Mouse (Mus musculus) E14TG2a.4 (cell line): ENCODE results near the gene Hoxa7.

Experiments
- H3K27me3 ChIP-seq: 2 replicates; pipeline ENCODE4 v1.6.1; 2014; ENCODE audit warnings: low read length, control low read depth; ENCODE audit not compliant: insufficient read depth
- H3K36me3 ChIP-seq: 2 replicates; pipeline ENCODE4 v1.6.1; 2014; ENCODE audit warnings: low read length, control low read depth; ENCODE audit not compliant: insufficient read depth
- H3K4me1 ChIP-seq: replicated peaks from 2 replicates; pipeline ENCODE4 v1.6.1; 2014; ENCODE audit warnings: low read depth, low read length, control low read depth
- H3K4me3 ChIP-seq: replicated peaks from 2 replicates; pipeline ENCODE4 v1.5.1; 2014; ENCODE audit warnings: mild to moderate bottlenecking, low read length
- H3K9me3 ChIP-seq: 2 replicates; pipeline ENCODE4 v1.6.1; 2014; ENCODE audit warnings: low read length, control low read depth
- CTCF ChIP-seq: conservative IDR thresholded peaks from 2 replicates; pipeline ENCODE4 v1.5.1; 2014; ENCODE audit warnings: low read length
- NANOG ChIP-seq: IDR thresholded peaks from 2 replicates; pipeline ENCODE4 v1.6.1; 2014; ENCODE audit warnings: borderline replicate concordance, low read length, mixed read lengths
- POU5F1 ChIP-seq: IDR thresholded peaks from 2 replicates; pipeline ENCODE4 v1.6.1; 2014; ENCODE audit warnings: low read length, borderline replicate concordance

Gene Hoxa7

DNA sequence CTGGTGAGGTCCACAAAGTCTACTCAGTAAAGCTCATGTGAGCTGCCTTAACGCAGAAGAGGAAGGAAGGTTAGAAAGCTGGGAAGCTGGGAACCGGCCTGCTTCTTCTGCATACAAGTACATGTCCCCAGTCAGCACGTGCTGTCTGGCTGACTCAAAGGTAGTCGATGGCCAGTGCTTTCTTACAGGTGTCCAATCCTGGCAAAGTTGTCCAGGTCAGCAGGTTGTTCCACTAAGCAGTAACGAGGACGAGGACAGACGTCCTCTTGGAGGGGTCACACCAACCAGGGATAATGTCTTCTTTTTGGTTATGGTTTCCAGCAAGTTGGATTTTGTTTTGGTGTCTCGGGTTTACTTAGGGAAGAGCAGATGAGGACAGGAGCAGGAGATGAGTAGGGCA, 31.7 kb downstream of the Hoxa7 start:
- Histone ChIP-seq H3K4me3 (no peak overlapping the region), H3K4me1 (peaks cover 19% of the 10 kb centered on the region), H3K27me3 (peaks cover 94% of the 10 kb centered on the region), H3K9me3 (no peaks in the 10 kb centered on the region), H3K36me3 (no peaks in the 10 kb centered on the region)
- TF ChIP-seq NANOG (no peak), CTCF (no peak), POU5F1 (no peak)

DNA sequence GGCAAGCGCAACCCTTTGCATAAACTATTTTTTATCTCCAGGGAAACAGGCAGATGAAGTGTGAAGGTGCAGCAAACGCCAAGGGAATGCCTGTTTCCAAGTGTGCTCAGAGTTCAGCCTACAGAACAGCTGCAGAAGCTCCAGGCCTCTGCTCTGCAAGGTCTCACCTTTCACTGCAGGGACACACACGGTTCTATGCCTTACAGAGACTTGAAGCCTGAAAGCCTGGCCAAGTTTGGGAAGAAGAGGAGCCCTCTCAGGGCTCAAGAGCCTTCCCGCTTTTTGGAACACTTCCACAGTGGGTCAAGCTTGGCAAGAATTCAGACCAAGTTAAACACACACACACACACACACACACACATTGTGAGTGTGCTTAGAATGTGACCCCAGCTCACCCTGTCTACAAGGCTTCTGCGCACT, 32.5 kb downstream of the Hoxa7 start:
- Histone ChIP-seq H3K9me3 (no peaks in the 10 kb centered on the region), H3K36me3 (no peaks in the 10 kb centered on the region), H3K4me1 (peaks cover 24% of the 10 kb centered on the region), H3K27me3 (peaks cover 94% of the 10 kb centered on the region), H3K4me3 (no peak overlapping the region)
- no peak for TF ChIP-seq NANOG
- TF ChIP-seq CTCF, result no peak
- TF ChIP-seq POU5F1, result no peak

DNA sequence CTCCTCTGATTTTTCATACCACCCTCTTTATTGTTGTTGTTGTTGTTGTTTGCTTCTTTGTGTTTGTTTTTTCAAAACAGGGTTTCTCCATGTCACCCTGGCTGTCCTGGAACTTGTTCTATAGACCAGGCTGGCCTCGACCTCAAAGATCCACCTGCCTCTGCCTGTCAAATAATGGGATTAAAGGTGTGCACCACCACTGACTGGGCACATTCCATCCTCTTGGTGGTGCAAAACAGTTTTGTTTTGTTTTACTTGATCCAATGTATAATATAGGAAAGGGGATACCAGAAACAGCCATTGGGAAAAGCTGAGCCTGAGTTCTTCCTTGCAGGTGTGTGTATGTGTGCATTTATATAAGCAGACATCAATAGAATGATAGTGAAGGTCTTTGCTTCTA, 35.2 kb downstream of the Hoxa7 start:
- no peaks in the 10 kb centered on the region for H3K9me3 ChIP-seq
- TF ChIP-seq POU5F1, result no peak
- TF ChIP-seq NANOG, result no peak
- TF ChIP-seq CTCF, result no peak
- H3K27me3 ChIP-seq, result peaks cover 97% of the 10 kb centered on the region
- no peaks in the 10 kb centered on the region for H3K36me3 ChIP-seq
- H3K4me1 ChIP-seq, result peaks cover 14% of the 10 kb centered on the region
- H3K4me3 ChIP-seq, result no peak overlapping the region

DNA sequence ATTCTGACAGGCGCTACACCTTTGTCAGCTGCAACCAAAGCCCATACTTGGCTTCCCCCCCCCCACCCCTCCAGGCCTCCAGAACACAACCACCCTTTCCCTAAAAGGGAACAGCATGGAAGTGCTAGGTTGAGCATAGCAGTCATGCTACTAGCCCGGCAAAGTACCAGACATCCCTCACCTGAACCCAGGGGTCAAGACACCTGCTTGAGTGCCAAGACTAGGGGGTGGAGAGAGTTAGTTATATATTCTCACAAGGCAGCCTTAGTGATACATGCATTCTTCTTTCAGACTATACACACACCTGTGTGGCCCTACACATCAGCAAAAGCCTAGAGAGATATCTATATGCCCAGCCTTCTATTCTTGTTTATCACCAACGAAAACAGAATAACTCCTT, 35.8 kb downstream of the Hoxa7 start:
- no peaks in the 10 kb centered on the region for H3K9me3 ChIP-seq
- TF ChIP-seq NANOG, result no peak
- H3K36me3 ChIP-seq, result no peaks in the 10 kb centered on the region
- H3K4me1 ChIP-seq, result peaks cover 18% of the 10 kb centered on the region
- H3K27me3 ChIP-seq, result peaks cover 99% of the 10 kb centered on the region
- no peak overlapping the region for H3K4me3 ChIP-seq

DNA sequence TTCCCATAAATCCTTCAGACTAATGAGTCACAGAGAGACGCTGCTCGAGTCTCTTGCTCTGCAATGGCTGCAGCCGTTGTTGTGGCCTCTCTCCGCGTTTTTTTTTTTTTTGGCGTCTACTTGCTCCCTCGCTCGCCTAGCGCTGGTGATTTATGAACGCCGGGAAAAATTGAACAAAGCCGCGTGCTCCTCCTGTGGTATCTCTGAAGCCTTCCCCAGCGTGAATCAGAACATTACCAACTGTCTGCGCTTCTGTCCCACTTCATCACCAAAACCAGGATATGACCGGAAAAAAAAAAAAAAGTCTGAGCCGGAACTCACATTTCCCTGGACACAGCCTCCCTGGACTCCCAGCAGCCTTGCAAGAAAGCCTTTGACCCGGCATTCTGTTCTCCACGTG, 36.4 kb downstream of the Hoxa7 start:
- Histone ChIP-seq H3K9me3 (no peaks in the 10 kb centered on the region), H3K4me1 (peaks cover 18% of the 10 kb centered on the region), H3K27me3 (peaks cover 99% of the 10 kb centered on the region), H3K36me3 (no peaks in the 10 kb centered on the region), H3K4me3 (no peak overlapping the region)
- TF ChIP-seq NANOG (no peak), CTCF (no peak), POU5F1 (no peak)

DNA sequence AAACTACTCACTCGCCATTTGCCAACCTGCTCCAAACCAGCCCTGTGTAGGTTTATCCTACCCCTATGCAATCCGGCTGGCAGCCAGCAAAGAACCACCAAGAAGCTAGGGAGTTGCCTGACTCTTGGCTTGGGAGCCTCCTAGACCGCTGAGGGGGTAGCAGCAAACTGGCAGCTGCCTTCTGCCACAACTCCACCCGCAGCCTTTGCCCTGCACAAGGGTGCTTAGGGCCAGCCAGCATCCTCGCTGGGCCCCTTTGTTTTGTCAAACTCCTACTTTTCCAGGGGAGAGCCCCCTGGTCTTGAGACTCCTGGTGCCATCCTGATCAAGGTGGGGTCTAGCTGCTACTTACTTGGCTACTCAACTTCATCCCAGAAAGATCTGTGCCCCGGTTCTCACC, 37.0 kb downstream of the Hoxa7 start:
- TF ChIP-seq NANOG (no peak), POU5F1 (no peak), CTCF (no peak)
- Histone ChIP-seq H3K4me3 (no peak overlapping the region), H3K9me3 (no peaks in the 10 kb centered on the region), H3K27me3 (peaks cover 99% of the 10 kb centered on the region), H3K4me1 (peaks cover 20% of the 10 kb centered on the region), H3K36me3 (no peaks in the 10 kb centered on the region)

DNA sequence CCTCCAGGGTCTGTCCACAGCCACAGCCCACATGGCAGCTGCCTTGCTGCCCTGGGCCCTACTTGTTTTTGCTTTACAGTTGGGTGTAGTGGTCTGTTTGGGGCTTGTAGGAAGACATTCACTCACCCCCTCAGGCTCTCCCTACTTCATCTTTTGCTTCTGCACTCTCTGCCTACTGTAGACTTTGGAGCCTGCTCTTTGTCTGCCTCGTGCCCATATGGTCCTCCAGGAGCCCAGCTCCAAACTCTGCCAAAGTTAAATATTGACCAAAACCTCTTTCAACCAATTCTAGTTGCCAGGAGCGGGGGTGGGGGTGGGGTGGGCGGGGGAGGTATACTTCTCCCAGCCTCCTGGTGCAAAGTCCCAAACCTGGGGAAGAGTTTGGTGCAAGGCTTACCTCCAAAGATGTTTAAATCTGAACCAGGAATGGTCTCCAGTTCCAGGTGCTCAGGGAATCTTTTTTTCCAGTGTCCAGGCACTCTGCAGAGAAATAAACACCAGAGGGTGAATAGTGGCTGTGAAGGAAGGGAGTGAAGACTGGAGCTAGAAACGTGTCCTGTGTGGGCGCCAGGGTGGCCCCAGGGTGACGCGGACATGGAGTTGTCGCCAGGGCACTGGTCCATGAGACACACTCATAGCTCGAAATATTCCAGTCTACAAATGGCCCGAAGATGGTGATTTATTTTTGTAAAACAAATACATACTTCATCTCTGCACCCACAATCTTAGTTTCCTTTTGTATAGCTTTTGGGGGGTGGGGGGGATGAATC, 38.2 kb downstream of the Hoxa7 start:
- H3K9me3 ChIP-seq, result no peaks in the 10 kb centered on the region
- H3K36me3 ChIP-seq, result no peaks in the 10 kb centered on the region
- H3K4me1 ChIP-seq, result peaks cover 23% of the 10 kb centered on the region
- TF ChIP-seq POU5F1, result no peak
- no peak for TF ChIP-seq CTCF
- TF ChIP-seq NANOG, result no peak
- no peak overlapping the region for H3K4me3 ChIP-seq
- H3K27me3 ChIP-seq, result peaks cover 99% of the 10 kb centered on the region

DNA sequence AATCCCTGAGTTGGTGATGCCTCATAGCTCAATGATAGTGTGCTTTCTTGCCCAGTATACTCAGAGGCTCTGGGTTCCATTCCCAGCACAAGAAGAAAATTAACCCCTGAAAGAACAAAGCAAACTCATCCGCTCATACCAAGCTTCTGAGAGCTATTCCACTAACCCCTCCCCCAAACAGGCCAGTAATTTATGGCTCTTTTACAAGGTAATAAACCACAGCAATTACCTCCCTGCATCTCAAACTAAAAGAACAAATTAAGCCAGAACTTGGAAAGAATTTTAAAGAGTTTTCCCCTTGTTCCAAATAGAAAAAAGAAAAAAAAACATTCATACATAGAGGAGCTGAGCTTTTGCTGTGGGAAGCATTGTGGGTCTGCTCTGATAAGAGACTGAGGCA, 38.9 kb downstream of the Hoxa7 start:
- H3K9me3 ChIP-seq, result no peaks in the 10 kb centered on the region
- no peaks in the 10 kb centered on the region for H3K36me3 ChIP-seq
- H3K4me3 ChIP-seq, result no peak overlapping the region
- H3K27me3 ChIP-seq, result peaks cover 99% of the 10 kb centered on the region
- H3K4me1 ChIP-seq, result peaks cover 23% of the 10 kb centered on the region
- TF ChIP-seq POU5F1, result no peak
- TF ChIP-seq NANOG, result no peak
- TF ChIP-seq CTCF, result no peak

DNA sequence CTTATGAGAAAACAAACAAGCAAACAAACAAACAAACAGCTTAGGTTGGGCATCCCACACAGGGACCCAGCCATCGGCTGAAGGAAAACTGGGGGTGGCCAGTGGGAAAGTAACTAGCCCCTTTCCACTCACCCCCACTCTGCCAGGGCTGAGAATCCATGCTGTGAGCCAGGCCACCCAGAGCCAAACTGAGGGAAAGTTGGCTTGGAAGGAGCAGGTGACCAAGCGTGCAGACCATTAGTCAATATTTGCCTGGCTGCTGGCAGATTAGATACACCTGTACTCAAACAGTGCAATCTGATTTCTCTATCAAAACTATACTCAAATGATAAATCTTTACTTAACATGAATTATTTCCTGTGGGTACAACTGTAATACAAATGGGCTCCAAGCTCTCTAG, 39.6 kb downstream of the Hoxa7 start:
- no peak overlapping the region for H3K4me3 ChIP-seq
- peaks cover 29% of the 10 kb centered on the region for H3K4me1 ChIP-seq
- H3K9me3 ChIP-seq, result no peaks in the 10 kb centered on the region
- H3K27me3 ChIP-seq, result peaks cover 99% of the 10 kb centered on the region
- H3K36me3 ChIP-seq, result no peaks in the 10 kb centered on the region
- TF ChIP-seq NANOG (no peak), CTCF (no peak), POU5F1 (no peak)
